Mouse (Mus musculus): Measurements from ENCODE around the gene Gm28048.
A peak's percentile ranks its signal among the peaks of the same experiment; 100 is the strongest.

Gene Gm28048

DNA sequence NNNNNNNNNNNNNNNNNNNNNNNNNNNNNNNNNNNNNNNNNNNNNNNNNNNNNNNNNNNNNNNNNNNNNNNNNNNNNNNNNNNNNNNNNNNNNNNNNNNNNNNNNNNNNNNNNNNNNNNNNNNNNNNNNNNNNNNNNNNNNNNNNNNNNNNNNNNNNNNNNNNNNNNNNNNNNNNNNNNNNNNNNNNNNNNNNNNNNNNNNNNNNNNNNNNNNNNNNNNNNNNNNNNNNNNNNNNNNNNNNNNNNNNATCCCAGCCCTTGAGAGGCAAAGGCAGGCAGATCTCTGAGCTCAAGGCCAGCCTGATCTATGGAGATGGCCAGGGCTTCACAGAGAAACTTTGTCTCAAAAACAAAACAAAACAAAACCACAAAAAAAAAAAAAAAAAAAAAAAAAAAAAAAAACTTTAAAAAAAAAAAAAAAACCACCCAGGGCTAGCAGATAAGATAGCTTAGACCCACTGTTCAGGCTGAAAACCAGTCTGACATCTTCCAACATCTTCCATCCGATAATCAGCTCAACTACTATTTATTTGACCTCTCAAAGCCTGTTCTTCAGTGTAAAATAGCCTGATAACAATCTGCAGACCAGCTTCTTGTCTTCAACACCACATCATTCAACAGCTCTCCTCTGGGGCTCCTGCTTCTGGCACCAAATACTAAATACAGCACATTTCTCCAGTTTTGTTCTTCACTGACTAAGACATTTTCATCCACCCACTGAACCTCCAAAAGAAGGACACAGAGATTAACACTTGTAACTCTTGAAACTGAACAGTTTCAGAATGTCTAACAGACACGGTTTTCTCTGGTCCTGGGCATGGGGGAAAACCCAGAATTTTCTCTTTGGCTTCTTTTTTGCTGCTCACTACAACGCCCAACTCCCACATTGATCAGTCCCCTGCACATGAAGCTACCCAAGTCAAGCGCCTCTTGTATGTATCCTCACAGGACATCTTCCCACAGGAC lies 136.9 kb downstream of the Gm28048 start:
- DNase-seq (ENCODE audit: extremely low read depth, low read depth) = no peak

DNA sequence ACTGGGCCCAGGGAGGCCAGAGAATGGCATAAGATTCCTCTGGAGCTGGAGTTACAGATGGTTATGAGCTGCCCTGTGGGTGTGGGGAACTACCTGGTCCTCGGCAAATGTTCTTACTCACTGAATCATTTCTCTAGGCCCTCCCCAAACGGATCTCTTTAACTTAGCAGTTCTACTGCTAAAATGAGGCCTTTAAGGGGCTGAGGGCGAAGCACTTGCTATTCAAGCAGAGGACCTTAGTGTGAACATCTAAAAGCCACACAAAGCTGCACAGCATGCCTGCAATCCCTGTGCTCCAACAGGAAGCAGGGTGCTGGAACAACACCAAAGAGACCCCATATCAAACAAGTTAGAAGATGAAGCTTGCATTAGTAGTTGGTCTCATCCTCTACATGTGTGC lies 142.4 kb downstream of the Gm28048 start:
- DNase-seq (ENCODE audit: extremely low read depth, low read depth) = no peak

DNA sequence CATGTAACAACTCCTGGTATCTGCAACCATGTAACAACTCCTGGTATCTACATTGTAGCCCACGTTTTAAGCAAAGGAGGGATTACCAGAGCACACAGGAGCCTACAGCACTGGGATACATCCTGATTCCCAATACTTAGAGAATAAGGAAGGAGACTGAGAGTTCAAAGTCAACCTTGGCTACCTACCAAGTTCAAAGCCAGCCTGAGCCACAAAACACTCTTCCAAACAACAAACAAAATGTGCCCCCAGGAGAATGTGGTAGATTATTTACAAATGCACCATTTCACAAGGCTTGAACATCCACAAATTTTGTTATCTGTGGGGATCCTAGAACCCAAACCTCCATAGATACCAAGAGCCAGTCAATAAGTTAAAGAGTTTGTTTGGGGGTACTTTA lies 143.5 kb downstream of the Gm28048 start:
- DNase-seq (ENCODE audit: extremely low read depth, low read depth) = no peak

DNA sequence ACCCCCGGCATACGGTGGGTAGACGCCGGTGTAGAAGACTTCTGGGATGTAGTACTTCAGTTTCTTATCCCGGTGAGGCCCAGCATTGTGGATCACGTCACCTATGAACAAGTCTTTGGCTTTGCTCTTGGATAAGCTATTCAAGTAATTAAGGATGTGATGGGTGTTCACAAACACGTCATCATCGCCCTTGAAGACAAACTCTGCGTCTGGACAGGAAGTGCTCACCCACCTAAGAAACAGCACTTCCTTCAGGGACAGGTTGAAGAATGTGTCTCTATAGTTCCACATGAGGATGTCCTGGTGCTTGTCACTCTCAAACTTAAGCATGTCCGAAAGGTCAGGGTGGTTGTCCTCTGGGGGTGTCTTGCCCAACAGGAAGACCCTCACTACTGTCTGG lies 145.6 kb downstream of the Gm28048 start:
- DNase-seq (ENCODE audit: extremely low read depth, low read depth) = no peak

DNA sequence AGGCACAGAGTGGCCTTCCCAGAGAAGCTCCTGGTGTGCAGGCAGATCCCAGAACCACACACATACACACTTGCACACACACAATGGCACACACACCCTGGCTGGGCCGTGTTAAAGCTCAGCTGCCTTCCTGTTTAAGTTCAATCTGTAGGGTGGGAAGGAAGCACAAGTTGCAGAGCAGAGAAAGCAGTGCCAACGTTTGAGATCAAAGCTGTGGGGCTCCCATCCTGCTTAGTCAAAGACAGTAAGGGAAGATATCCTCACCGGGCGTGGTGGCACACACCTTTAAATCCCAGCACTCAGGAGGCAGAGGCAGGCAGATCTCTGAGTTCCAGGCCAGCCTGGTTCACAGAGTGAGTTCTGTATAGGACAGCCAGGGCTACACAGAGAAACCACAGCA lies 149.3 kb downstream of the Gm28048 start:
- no peak for DNase-seq (ENCODE audit: extremely low read depth, low read depth)

DNA sequence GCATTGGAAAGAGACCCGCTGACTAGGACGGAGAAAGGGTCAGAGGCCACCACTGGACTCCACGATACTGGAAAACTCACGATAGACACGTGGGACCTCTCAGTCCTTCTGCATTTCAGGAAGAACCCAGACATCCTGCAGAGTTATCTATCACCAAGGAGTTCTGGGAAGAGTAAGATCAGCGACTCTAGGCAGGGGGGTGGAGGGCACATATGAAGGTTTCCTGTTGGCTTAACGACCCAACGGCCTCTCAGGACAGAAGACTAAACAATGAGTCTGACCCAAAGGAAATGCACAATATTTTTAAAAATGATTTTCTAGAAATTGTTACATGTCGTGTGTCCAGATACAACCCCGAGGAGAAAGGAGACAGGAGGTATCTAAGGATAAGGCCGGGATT lies 150.0 kb downstream of the Gm28048 start:
- DNase-seq (ENCODE audit: extremely low read depth, low read depth) = no peak

DNA sequence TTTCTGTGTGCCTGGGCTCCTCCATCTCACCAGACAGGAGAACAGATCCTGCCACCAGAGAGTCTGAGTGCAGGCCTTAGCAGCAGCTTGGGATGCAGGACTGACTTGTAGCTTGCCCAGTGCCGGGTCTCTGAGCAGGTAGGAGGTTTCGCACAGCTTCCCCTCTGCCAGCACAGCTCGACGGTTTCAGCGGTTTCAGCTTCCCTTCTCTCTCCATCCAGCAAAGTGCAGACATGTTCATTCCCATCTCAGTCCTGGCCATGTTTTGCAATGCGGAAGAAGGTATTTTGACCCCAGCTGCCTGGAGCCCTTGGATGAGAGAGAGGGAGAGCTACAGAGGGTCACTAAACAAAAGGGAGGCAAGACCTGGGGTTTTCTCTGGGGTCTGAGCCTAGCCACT lies 151.2 kb downstream of the Gm28048 start:
- DNase-seq (ENCODE audit: extremely low read depth, low read depth) = no peak

DNA sequence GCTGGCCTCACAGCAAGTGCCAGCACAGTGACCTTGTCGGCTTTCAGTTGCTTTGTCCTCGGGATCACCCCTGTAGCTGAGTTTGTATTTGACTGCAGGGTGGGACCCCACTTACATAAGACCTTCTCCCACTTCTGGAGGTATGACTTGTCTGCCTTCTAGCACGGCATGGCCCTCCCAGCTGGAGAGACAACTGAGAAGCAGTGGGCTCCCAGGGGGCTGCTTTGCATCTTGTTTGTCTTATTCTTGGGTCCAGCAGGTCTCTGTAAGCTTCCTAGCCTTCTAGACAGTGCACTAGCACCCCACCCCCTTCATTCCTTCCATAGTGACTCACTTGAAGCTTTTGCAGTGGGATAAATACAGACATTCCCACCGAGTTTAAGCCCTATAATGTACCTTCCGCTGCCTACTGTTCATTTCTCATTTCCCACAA lies 151.7 kb downstream of the Gm28048 start:
- no peak for DNase-seq (ENCODE audit: extremely low read depth, low read depth)

DNA sequence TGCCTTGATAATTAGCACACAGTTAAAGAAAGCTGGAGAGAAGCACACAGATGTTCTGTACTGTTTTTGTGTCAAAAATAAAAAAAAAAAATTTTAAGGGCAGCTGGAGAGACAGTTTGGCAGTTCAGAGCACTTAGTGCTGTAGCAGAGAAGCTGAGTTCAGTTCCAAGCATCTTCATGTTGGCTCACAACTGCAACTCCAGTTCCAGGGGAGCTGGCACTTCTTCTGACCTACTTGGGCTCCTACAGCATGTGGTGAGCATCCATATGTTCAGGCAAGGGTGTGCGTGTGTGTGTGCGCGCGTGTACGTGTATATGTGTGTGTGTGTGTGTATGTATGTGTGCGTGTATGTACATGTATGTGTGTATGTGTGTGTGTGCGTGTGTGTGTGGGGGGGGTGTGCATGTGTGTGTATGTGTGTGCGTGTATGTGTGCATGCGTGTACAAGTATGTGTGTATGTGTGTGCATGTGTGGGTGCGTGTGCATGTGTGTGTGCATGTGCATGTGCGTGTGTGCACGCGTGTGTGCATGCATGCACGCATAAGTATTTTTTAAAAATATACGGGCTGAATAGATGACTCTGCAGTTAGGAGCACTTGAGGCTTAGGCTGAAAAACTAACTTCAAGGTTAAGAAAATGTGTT lies 152.8 kb downstream of the Gm28048 start:
- no peak for DNase-seq (ENCODE audit: extremely low read depth, low read depth)

DNA sequence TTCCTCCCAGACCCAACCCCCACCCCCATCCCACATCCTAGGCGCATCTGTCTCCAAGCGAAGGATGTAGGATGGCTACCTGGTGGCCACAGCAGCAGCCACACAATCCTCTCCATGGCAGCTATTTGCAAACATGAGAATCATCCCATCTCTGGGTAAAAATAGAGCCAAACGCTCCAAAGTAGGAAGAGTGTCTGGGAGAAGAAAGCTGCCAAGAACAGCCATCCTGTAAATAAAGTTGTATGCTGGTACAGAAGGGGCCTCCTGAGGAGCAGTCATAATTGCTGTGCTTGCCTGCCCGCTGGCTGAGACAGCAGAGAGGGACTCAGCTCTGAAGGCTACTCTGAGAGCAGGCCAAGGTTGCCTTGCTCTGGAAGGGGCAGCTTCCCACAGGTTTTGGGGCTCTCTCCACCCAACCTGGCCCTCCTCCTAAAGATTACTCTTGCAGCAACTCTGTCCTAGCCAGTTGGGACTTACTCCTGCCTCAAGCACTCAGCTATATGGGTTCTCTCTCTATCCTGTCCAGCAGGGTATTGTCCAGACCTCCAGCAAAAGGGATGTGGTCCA lies 154.3 kb downstream of the Gm28048 start:
- no peak for DNase-seq (ENCODE audit: extremely low read depth, low read depth)

DNA sequence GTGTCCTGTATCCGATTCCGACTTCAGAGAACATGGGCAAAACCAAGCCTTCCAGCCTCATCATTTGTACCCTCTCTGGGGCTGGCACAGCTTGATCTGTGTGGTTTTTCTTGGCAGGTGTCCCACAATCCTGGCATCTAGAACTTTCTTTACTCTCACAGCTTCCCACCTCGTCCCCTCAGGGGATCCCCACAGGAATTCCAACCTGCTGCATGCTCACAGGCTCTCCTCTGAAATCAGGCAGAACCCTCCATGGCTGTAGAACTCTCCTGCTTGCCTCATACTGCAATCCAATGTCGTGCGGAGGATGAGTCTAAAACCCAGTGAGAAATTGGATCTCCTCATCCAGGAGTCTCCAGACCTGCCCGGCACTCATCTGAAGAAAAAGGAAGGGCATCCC lies 155.2 kb downstream of the Gm28048 start:
- DNase-seq (ENCODE audit: extremely low read depth, low read depth) = no peak

DNA sequence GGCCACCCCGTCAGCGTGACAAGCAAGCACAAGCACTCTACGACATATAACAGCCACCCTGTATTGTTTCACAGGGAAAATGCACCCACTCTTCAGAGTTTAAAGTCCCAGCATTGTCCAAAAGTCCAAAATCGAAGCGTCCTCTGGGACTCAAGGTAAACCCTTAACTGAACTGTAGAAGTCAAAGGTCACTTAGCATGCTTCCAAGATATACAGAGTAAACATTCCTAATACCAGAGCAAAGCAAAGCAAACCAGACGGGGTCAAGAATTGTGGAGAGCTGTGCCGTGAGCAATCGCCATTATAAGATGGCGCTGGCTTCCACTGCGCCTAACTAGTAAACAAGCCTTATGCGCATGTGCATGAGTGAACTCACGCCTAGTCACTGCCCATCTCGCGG lies 155.8 kb downstream of the Gm28048 start:
- DNase-seq (ENCODE audit: extremely low read depth, low read depth) = no peak

DNA sequence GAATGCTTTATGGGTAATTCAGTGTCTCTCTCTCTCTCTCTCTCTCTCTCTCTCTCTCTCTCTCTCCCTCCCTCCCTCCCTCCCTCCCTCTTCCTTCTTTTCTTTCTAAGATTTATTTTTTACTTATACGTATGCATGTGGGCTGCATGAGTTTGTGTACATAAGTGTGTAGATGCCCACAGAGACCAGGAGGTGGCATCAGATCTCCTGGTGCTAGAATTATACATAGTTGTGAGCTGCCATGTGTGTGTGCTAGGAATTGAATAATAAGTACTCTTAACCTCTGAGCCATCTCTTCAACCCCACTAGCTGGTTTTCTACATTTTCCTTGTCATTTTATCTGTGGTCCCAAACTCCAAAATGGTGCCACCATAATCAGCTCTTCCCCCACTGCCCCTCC lies 156.3 kb downstream of the Gm28048 start:
- DNase-seq (ENCODE audit: extremely low read depth, low read depth) = no peak

DNA sequence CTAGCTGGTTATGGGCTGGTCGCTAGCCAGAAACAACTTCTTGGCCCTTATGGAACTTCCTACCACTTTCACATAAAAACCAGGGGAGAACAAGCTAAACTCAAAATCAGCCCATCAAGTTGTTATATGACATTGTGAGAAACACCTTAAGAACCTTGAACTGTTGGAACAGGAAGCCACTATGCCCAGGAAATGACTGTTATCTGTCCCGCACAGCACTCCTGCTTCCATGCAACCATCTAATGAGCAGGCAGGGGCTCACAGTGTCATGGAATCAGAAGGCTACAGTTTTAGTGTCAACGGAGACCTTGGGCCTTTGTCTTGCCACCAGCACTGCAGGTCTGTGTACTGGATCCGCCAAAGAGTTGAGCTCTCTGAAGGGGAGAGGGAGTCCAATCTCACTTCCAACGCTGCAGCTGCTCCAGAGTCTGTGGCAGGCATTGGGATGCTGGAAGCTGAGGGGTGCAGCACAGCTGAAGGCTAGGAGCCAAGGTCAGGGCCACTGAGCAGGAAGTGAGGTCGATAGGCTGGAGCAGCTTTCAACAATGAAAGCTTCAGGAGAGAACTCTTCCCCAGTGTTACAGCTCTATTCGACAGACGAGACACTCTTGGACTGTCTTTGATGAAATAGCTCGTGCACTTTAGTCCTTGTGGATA lies 157.7 kb downstream of the Gm28048 start:
- DNase-seq (ENCODE audit: extremely low read depth, low read depth) = no peak

DNA sequence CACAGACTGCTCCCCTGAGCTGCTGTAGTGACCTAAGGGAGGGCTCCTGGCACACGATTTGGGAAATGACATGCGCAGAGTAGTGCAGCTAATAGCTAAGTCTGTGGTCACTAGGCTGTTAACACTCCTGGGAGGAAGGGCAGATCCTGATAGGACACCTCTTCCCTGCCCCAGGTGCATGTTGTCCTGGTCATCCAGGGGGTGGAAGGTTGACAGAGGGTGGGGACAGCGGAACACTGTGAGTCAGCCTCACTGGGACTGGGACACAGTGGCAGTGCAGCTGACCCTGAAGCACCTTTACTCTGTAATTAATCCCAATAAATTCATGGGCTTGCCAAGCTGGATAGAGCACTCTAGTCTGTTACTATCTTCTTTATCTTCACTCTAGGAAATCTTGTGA lies 160.6 kb downstream of the Gm28048 start:
- DNase-seq (ENCODE audit: extremely low read depth, low read depth) = no peak

DNA sequence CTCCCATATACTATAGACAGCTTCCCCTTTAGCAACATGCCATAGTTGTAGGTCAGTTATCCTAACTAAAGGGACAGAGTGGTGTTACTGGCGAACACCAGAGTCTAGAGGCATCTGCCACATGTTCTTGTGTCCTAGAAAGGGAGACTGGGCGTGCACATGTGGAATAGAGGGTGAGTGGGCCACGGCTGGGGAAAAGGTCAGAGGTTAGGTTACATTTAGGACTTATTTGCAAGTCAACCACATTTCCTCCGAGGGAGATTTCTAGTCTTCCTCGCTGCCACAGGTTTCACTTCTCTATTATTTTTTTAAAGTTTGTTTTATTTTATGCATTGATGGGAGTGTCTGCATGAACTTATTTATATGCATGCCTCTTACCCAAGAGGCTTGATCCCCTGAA lies 163.5 kb downstream of the Gm28048 start:
- no peak for DNase-seq (ENCODE audit: extremely low read depth, low read depth)

DNA sequence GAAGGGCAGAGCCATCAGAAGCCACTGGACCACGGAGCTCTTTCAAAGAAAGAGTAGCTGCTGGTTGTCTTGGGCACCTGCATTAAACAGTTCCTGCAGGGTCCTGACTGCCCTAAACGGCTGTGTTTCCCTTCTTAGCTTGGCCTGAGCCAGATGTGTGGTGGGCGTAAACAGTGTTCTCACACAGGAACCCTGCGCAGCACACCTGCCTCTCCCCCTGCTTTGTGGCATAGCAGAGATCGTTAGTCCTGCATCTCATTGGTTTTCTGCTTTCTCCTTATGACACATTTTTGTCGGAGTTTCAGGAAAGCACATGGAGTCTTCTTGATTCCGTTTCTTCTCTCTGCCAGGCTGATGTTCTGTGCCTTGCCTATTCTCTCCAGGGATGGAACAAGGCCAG lies 166.0 kb downstream of the Gm28048 start:
- DNase-seq (ENCODE audit: extremely low read depth, low read depth) = no peak

DNA sequence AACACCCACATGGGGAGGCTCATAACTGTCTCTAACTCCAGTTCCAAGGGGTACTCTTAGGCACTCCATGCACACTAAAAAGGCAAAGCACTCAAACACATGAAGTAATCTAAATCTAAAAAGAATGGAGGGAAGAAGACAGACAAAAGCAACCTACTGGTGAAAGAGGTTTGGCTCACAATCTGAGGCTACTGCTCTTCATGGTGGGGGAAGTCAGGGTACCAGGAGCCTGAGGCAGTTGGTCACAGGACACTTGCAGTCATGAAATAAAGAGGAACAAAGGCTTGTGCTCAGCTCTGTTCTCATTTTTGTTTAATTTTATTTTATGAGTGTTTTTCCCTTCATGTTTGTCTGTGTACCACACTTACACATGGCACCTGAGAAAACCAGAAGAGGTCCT lies 166.7 kb downstream of the Gm28048 start:
- DNase-seq (ENCODE audit: extremely low read depth, low read depth) = no peak

DNA sequence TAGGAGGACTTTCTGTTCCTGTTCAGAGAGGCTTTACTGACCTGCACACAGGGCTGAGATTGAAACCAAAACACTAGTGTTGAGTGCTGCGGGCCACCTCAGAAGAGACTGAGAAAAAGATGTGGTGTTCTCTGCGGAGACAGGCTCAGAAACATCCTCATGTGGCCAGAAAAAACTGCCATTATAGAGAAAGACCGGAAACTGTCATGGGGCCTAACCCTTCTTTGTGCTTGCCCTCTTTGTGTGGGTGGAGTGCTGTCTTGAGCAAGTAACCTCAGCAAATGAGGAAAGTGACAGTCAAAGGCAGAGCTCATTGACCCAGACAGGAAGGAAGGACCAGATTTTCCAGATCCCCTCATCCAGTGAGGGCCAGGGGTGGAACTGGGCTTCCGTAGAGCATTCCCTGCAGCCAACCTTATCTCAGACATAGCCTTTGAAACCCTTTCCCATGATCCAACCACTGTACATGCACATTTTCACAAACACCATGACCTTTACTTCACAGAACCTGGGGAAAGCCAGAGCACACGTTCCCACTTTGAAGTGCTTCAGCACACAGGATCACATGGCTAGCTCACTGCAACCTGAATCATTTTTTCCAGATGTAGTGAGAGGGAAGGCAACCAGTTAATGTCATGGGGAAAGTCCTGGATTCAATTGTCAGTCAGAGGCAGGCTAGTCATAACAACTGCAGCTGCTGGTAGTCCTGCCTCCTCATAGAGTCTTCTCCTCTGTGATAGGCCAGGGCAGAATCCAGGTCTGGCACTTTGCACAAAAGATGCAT lies 167.8 kb downstream of the Gm28048 start:
- no peak for DNase-seq (ENCODE audit: extremely low read depth, low read depth)

DNA sequence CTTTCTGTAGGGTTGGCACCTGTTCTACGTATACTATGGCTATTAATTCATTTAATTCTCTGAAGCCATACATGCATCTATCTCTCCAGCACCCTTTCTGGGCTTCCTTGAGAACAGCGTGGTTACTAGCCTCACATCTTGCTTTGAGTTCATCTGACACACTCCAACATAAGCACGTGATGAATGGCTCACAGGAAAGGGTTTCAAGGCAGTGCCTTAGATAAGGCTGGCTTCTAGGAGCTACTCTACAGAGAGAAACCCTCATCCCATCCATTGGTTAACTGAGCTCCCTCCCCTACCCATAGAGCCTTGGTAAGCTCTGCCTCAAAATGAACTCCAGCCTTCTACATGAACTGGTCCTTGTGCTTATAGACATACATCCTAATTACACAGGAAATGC lies 168.5 kb downstream of the Gm28048 start:
- peak; percentile 84 for DNase-seq (ENCODE audit: extremely low read depth, low read depth)

DNA sequence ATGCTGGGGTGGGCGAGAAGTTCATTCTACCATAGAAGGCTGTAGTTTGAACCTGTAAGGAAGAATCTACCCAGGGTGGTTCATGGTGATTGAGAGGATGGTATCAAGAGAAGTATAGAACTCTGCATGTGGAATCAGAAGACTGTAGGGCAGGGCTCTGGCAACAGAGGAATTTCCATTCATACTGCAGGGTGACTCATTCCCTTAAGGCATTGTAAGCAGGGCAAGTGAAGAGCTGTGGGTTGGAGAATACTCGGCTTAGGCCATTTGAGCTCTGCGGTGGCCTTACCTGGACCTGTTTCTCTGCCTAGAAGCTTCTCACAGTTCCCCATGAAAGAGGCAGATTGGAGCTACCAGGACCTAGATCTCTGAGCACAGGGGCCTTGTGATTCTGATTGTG lies 170.5 kb downstream of the Gm28048 start:
- no peak for DNase-seq (ENCODE audit: extremely low read depth, low read depth)

All from MEL-GATA-1-ER (cell line).